In genomic region chr16:30171381-30172079, GRCm38 (mm10) we compare ENCODE assay signal across 9 mouse cellular contexts.
DNase-seq lines count a peak whose midpoint lies in the region; ATAC-seq lines count a peak whose summit lies in the region.
"Had no signal": no experiment of that assay in that cellular context is flagged by ENCODE, and none has a peak within 500 bp of the region (broad histone marks: within the 10 kb centered on the region; RNA-seq: fewer than 3 reads in every experiment).

No protein-coding gene starts in this region.

- H3K27me3 ChIP-seq in heart, embryonic 12.5 days (replicated peaks) = peaks cover 4% of the 10 kb centered on the region; the same call in 1 of the 2 replicates
- no peaks in the 10 kb centered on the region; the same call in 1 of the 2 replicates for H3K27me3 ChIP-seq in neural tube, embryonic 15.5 days (replicated peaks)
- H3K27me3 ChIP-seq: Patski had no signal

- H3K27ac ChIP-seq in heart, embryonic 12.5 days (ENCODE audit: poor library complexity, severe bottlenecking) = no peak overlapping the region
- peak overlapping the region; percentile 38 for H3K27ac ChIP-seq in neural tube, embryonic 15.5 days (replicated peaks)

- intact Hi-C loops in gastrocnemius, postnatal 14 days (cut with DNase I; ENCODE audit: low total_unique reads) = no loop called here

- H3K36me3 ChIP-seq in heart, embryonic 12.5 days = no peaks in the 10 kb centered on the region
- H3K36me3 ChIP-seq in neural tube, embryonic 15.5 days = no peaks in the 10 kb centered on the region

- no peak overlapping the region for H3K4me2 ChIP-seq in heart, embryonic 12.5 days
- H3K4me2 ChIP-seq in neural tube, embryonic 15.5 days = peak overlapping the region; percentile 26

- no peak overlapping the region for H3K4me3 ChIP-seq in heart, embryonic 12.5 days
- H3K4me3 ChIP-seq in neural tube, embryonic 15.5 days (replicated peaks) = no peak overlapping the region

- WGBS in heart, embryonic 12.5 days = 69% methylated on average over 24 of the region's 24 CpGs
- 55% methylated on average over 24 of the region's 24 CpGs for WGBS in neural tube, embryonic 15.5 days

- peaks cover 8% of the 10 kb centered on the region; the same call in 1 of the 2 replicates for H3K4me1 ChIP-seq in heart, embryonic 12.5 days (replicated peaks)
- peaks cover 19% of the 10 kb centered on the region for H3K4me1 ChIP-seq in neural tube, embryonic 15.5 days

- peak; percentile 77 to 85 for DNase-seq in heart, adult 18-20 months
- DNase-seq in thymus, postnatal 25 days = peak; percentile 32
- no peak for DNase-seq in thymus, postnatal 0 days (ENCODE audit: low spot score)
- peak; percentile 86 for DNase-seq in gastrocnemius, postnatal 14 days
- DNase-seq in kidney, postnatal 25 days = peak; percentile 41 to 59
- no peak for DNase-seq in yolk sac, embryonic 10.5 days (ENCODE audit: low spot score)

- no peaks in the 10 kb centered on the region for H3K9me3 ChIP-seq in heart, embryonic 12.5 days (replicated peaks)
- no peaks in the 10 kb centered on the region for H3K9me3 ChIP-seq in neural tube, embryonic 15.5 days (replicated peaks)

- no peak for ATAC-seq in heart, embryonic 12.5 days (ENCODE audit: insufficient number of reproducible peaks, low FRiP score)
- ATAC-seq in neural tube, embryonic 15.5 days (ENCODE audit: low FRiP score) = peak; percentile 58
- ATAC-seq: Patski had no signal

- no peak overlapping the region for H3K9ac ChIP-seq in heart, embryonic 12.5 days
- no peak overlapping the region for H3K9ac ChIP-seq in neural tube, embryonic 15.5 days (replicated peaks)

Comparison
In these comparisons a context has a peak if more than half of its experiments do, and no peak if none do; other contexts are left out.
1. DNase-seq: peak in heart, adult 18-20 months (2 of 2), thymus, postnatal 25 days (single experiment), gastrocnemius, postnatal 14 days (single experiment) and kidney, postnatal 25 days (2 of 2); none in thymus, postnatal 0 days (single experiment) and yolk sac, embryonic 10.5 days (single experiment).